Mouse (Mus musculus) erythroblast, embryonic 14.5 days (primary cell): Measurements from ENCODE around the gene Dnaja3.

Source experiments
- GATA1 ChIP-seq: IDR thresholded peaks from 2 replicates; pipeline ENCODE4 v1.6.1; 2012; ENCODE audit warnings: low read length, inconsistent platforms, mixed read lengths
- TAL1 ChIP-seq: IDR thresholded peaks from 3 replicates; pipeline ENCODE4 v1.6.1; 2012; ENCODE audit warnings: low read length, inconsistent platforms, mixed read lengths

DNA sequence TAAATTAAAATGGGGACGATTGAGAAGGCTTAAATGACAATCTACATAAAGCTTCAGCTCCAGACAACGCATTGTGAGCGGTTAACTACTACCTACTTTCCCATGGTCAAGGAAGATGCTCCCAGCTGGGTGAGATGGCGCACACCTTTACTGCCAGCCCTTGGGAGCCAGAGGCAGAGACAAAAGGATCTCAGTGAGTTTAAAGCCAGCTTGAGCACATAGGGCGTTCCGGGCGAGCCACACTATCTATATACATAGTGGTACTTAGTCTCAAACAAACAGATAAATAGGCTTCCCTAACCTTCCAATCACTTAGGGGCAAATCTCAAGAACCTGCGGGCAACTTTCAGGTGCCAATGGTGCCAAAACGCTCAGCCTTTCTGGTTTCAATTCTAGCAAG is 15.7 kb upstream of the Dnaja3 start:
- TF ChIP-seq TAL1, result no peak
- TF ChIP-seq GATA1, result no peak
